Mouse (Mus musculus) adrenal gland, adult 2 months (tissue): ENCODE data around the gene Tgm2. TPM values are rescaled to one million over a fixed set of nuclear protein-coding genes. Genes with fewer than 3 reads are reported as not detected.

Experiments used
- DNase-seq: peaks from one replicate; pipeline ENCODE4 v3.0.0; 2021
- long read RNA-seq: library from polyadenylated mRNA; stranded (forward); transcript quantifications from one replicate; pipeline ENCODE4 v2.0.0, GENCODE M21; 2021
- polyA plus RNA-seq: library from polyadenylated mRNA; depleted of rRNA; stranded (reverse); fragments of >200 nt; gene quantifications from 2 replicates; pipeline ENCODE4 v1.2.3, GENCODE M21; 2012; rRNA removed
- total RNA-seq, 2 experiments: library from RNA; stranded (reverse); gene quantifications; 2 replicates each; pipeline ENCODE4 v1.2.3; 2021

Tgm2 gene
- total RNA-seq (100 to 1,000 TPM in 1 of 2 experiments, 10 to 100 TPM in 1; 63.6 to 105 TPM), polyA plus RNA-seq (66.9 and 71.9 TPM in 2 replicates)
- long read RNA-seq, transcript Tgm2-201 (13 exons, 3,596 nt), result major isoform, 49 of 74 reads
- long read RNA-seq, partial matches to known transcripts, result 17 of 74 reads
- long read RNA-seq, other reads (novel, unspliced or antisense), result 8 of 74 reads

GRCm38 (mm10) chr2:158146223-158146622, at the start of gene Tgm2:
Gene Tgm2 (minus strand): TSS chr2:158146436.
- peak; percentile 92 for DNase-seq

DNA sequence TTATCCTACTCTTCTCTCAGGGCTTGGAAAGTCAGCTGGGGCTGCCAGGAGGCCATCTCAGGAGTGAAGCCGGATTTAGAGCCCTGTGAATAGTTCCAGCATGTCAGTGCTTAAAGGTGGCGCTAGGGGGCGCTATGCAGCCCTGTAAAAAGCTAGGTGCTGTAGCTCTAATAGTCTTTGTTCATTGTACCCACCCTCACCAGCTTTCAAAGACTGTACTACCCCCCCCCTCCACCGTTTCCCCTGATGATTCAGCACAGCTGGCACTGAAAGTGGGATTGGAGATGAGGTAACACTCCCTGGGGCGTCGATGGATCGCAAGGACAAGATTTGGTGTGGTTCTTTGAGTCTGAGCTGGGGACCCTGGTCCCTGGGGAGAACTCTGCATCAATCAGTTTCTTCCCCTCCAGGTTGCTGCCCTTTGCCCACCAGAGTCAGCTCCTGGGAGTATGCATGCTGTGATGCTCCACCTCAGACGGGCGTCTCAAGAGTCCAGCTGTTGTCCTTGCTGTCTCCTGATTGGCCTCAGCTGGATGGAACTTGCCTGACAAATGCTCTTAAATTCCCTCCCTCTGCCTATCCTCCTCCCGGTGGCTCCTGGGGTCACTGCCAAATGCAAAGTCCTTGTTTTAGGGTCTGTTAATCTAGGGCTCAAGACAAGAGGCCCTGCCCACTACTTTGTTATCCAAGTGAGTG, 48.9 kb upstream of the Tgm2 start:
- DNase-seq, result peak; percentile 43

DNA sequence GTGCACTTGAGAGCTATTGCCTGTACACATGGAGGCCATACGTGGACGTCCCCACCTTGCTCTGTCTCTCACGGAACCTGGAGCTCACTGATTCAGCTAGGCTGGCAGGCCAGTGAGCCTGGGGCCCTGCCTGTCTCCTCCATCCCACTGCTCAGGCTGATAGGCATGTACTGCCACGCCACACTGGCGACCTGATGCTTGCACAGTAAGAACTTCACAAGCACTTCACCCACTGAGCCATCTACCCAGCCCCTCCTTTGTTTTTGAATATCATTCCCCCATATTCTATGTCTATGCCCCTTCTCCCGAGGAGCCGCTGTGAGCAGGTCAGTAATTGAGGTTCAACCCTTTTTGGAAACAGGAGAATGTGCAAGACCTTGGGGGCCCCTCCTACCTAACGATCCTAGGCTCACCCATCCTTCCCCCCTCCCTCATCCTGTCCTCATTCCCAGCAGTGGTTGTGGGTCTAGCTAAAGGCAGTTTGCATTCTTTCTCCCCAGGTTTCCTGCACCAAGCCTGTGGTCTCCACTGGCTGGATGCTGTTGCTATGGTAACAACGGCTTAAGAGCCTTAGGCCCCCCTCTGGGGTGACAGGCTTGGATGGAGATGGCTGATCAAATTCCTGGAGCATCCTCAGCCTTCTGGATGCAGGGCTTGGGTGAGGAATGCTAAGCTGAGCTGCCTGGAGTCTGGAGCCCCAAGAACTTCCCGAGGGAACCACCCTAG, 47.5 kb upstream of the Tgm2 start:
- DNase-seq, result no peak

- DNase-seq, result peak; percentile 35
Measured at GRCm38 (mm10) chr2:158191098-158191497, 44.9 kb upstream of the Tgm2 start.

GRCm38 (mm10) chr2:158189451-158189850, 43.2 kb upstream of the Tgm2 start:
- no peak for DNase-seq

DNA sequence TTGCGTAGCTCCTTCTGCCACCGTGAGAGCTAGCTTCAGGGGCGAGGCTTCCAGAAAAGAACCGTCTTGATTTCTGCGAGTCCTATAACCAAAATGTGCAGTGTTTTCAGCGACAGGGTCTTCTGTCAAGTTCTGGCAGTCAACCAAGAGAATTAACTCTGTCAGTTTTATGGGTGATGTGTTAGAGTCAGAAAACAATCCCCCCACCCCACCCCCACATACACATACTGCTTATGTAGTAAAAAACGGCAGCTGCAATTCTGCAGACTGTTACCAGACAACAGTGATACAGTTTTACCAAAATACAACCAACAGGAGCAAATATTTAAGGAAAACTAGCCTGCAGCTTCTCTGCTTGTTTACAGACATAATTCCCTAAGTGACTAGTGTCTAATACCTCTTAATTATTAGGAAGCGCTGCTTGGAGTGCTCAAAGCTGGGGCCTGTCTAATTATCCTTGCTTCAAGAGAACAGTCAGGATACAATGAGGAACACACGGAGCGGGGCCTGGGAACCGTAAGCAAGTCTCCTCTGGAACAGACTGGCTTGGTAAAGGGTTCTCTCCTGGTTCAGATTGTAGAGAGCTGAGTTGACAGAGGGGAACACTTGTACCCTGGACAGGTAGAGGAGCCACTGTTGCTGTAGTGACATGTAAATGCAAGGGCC, 40.1 kb upstream of the Tgm2 start:
- no peak for DNase-seq

DNA sequence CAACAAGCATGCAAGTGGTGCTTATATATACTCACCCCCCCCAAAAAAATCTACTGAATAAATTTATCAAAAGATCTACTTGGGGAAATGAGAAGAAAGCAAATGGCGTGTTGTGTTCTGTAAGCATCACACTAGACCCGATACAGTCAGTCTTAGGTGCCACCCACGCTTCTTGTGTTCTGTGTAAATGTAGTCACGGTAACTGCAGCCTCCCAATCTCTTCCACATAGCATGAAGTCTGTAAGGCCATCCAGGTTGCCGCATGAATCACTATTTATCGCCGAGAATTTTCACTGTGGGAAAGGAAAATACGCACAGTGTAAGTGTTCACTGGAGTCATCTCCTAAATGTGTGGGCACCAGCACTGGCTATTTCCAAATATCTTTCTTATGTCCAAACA, 37.0 kb upstream of the Tgm2 start:
- no peak for DNase-seq

- DNase-seq, result no peak
Measured at GRCm38 (mm10) chr2:158181932-158182331, 35.7 kb upstream of the Tgm2 start.

DNA sequence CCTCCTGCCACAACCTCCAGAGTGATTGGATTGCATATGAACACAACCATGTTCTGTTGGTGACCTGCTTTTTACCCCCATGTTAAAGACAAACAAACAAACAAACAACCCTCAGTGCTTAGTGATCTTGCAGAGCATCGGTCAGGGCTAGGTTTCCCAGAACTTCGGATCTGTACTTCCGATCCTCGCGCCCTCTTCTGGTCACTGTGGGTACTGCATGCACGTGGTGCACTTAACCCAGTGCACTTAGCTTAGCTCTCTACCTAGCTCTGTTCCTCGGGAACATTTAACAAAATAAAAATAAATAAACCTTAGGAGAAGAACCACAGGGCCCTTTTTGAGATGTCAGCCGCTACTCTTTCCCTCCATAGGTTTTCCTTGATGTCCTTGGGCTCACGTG, 34.6 kb upstream of the Tgm2 start:
- no peak for DNase-seq

DNA sequence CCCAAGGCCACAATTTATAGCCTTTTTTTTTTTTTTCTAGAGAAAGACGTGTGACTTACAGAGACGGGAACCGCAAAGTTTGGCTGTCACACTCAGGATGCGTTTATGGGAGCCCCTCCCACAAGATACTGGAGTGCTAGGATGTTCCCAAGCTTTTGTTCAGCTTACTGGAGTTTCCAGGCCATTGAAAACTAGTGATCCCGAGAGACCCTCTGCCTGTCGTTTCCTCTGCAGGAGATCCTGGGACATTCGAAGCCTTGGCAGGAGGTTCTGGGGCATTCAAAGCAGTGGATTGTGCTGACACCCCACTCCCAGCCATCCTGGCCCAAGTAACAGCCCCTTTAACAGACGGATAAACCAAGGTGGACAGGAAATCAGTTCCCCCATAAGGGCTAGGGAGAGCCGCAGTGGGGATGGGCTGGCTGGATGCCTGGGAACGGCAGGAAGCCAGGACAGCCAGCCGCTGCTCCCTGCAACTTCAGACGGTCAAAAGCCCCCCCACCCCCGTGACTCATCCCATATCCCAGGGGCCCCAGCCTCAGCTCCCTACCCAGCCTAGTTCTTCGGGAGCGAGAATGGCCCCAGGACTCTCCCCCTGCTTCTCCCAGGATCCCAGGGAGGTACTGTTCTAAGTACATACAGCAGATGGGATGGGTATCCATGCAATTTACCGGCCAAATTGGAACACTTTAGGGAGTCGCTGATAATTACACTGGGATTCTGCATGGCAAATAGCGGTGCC, 33.3 kb upstream of the Tgm2 start:
- peak; percentile 40 for DNase-seq

DNA sequence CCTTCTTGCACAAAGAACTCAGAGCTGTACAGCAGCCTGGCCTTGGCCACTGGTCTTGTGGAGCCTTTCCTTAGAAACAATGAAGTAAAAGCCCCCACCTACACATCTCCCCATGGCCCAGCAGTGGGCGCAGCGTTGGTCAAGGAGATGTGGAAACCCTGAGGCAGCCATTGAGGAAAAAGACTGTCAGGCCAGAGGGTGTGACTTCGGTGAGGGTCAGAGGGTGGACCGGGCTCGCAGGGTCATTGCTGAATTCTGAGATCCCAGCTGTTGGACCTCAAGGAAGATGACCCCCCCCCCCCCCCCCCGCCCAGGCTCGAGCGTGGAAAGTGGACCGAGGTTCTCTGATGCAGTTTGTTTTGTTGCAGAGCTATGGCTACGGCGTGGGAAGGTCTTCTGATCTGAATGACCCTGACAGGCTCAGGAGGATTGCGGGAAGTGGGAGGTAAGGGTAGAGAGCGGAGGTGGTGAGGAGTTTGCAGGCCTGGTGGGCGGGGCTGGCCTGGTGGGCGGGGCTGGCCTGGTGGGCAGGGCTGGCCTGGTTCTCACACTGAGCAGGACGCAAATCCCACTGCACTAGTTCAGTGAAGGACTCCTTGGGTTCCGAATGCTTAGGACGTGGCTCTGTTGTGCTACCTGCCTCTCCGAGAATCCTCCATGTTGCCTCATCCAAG, 32.6 kb upstream of the Tgm2 start:
- peak; percentile 88 for DNase-seq

DNA sequence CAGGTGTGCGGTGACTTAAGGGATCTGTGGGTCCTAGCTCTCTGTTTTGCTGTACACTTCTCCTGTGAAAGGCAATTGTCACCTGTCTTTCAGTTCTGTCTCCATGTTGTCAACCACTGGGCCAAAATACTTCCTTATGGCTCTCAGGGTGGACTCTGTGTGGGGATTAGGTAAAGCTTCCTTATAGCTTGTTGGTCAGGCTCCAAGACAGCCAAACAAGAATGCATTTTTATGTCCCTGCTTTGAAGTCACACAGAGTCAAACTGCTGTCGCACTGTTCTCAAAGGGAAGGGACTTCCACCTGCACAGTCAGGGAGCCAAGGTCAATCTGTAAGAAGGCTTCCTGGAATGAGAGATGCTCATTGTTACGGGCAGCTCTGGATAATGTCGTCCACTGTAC, 31.9 kb upstream of the Tgm2 start:
- no peak for DNase-seq

- DNase-seq, result no peak
Measured at GRCm38 (mm10) chr2:158177574-158177973, 31.3 kb upstream of the Tgm2 start.

DNA sequence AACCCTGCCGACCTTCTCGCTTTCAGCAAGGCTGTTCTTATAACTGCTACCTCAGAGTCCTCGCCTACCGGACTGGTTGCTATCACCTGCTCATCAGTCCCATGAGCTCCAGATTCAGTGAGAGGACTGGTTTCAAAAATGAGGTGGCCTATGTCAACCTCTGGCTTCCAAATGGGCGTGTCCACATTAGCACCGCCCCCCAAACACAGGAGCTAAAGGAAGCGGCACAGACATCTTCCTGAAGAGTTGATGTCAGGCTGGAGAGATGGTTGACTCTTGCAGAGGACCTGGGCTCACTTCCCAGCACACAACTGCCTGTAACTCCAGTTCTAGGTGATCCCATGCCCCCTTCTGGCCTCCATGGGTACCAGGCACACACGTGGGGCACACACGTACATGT, 30.5 kb upstream of the Tgm2 start:
- no peak for DNase-seq

DNA sequence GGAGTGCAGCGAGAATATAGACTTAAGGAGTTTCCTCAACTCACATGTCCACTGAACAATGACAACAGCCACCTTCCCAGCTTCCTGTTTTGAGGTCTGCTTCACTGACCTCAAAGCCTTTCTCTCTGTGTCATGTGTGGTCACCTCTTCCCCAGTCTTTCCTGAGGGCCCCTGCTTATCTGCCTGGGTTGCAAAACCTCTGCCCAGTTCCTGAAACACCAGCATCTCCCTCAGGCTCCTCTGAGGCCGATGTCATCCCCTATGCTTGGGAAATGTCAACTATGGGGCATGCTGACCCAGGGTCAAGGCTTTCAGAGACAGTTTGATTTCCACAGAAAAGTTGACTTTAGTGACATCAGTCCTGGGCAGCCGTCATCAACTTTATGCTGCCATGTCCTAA, 29.2 kb upstream of the Tgm2 start:
- peak; percentile 52 for DNase-seq

GRCm38 (mm10) chr2:158174958-158175357, 28.7 kb upstream of the Tgm2 start:
- DNase-seq, result no peak

DNA sequence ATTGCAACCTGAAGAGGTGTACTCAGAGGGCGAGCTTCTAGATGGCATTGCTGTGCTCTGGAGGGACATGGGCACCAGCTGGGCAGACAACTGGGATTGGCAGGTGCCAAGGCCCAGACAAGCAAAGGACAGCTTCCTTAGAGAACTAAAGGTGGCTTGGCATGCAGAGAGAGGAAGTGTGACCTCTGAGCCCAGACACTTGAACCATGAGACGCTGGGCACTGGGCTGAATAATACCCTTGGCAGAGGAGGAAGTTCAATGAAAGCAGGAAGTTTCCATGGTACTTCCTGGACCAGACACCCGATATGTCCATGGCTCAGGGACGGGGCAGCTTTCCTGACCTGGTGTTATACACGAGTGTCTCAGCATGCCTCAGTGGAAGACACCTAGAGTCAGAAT, 28.2 kb upstream of the Tgm2 start:
- no peak for DNase-seq

DNA sequence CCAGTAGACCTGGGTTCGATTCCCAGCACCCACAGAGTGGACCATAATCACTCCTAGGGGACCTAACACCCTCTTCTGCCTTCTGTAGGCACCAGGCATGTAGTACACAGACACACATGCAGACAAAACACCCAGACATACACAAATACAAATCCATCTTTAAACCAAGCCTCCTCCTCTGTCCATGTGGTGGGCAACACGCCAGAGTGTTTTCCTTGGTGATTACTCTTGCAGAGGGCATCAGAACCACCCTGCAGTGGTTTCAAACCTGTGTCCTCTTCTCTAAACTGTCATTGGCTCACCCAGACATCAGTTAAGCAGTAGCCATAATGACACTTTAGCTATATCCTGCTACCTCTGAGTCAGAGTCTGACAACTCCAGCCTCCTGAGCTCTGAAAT, 24.2 kb upstream of the Tgm2 start:
- peak; percentile 33 for DNase-seq

DNA sequence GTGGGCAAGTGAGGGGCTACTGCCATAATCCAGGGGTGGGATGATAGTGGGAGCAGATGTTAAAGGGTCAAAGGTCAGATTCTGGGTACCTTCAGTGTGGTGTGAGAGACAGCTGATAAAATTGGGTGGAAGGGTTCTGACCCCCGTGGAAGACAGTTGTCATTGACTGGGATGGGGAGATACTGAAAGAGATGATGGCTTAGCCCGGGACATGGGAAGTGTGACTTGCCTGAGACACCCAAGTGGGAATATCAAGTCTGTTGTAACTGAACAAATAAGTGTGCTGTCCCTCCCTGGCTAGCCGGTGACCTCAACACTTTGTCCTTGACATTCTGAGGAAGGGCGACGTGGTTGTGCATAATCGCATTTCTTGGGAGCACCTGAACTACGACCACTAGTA, 23.5 kb upstream of the Tgm2 start:
- DNase-seq, result no peak

DNA sequence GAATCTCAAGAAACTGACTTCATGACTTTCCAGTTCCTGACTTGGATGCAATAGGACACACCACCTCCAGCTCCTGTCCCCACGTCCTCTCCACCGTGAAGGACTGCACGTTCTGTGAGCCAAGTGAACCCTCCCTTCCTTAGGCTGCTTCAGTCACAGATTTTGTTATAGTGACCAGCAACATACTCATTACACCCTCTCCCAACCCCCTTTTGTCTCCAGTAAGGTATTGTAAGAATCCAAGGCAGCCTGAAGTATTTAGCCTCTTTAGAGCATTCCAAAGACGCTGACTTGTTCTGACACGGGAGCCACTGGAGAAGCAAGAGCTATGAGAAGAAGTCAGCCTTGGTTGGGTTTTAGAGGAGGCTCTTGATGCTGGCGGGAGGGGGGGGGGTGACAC, 23.1 kb upstream of the Tgm2 start:
- no peak for DNase-seq

- DNase-seq, result peak; percentile 30
Measured at GRCm38 (mm10) chr2:158168741-158169211, 22.5 kb upstream of the Tgm2 start.
